Mouse (Mus musculus) neural tube, embryonic 15.5 days (tissue): ENCODE measurements at regions not wholly inside any gene's neighbourhood (a gene's known extent, or its start where the extent isn't known, plus 50 kb on each side); places are given as distances from the start of the nearest gene placed in this dataset.

Experiments
- ATAC-seq: fragments of 200-750 bp; cut with Nextera tagmentation; 2 replicates; pipeline ENCODE4 v1.8.0; 2017; ENCODE audit warnings: mild to moderate bottlenecking, moderate TSS enrichment, moderate library complexity; ENCODE audit not compliant: low FRiP score
- H3K27ac ChIP-seq: fragments of 300-500 bp; sonication (generic); replicated peaks from 2 replicates; pipeline ENCODE4 v1.5.1; 2015; ENCODE audit warnings: mild to moderate bottlenecking, inconsistent platforms
- H3K27me3 ChIP-seq: fragments of 300-500 bp; sonication (generic); replicated peaks from 2 replicates; pipeline ENCODE4 v1.6.1; 2015; ENCODE audit warnings: inconsistent platforms
- H3K36me3 ChIP-seq: fragments of 300-500 bp; sonication (generic); 2 replicates; pipeline ENCODE4 v1.6.1; 2015; ENCODE audit warnings: inconsistent platforms
- H3K4me1 ChIP-seq: fragments of 300-500 bp; sonication (generic); 2 replicates; pipeline ENCODE4 v1.6.1; 2015; ENCODE audit warnings: inconsistent platforms
- H3K4me2 ChIP-seq: fragments of 300-500 bp; sonication (generic); 2 replicates; pipeline ENCODE4 v1.6.1; 2015; ENCODE audit warnings: inconsistent platforms, mild to moderate bottlenecking, moderate library complexity
- H3K4me3 ChIP-seq: fragments of 300-500 bp; sonication (generic); replicated peaks from 2 replicates; pipeline ENCODE4 v1.5.1; 2015; ENCODE audit warnings: mild to moderate bottlenecking, inconsistent platforms
- H3K9ac ChIP-seq: fragments of 300-500 bp; sonication (generic); replicated peaks from 2 replicates; pipeline ENCODE4 v1.6.1; 2015; ENCODE audit warnings: mild to moderate bottlenecking, inconsistent platforms
- H3K9me3 ChIP-seq: fragments of 300-500 bp; sonication (generic); replicated peaks from 2 replicates; pipeline ENCODE4 v1.6.1; 2016; ENCODE audit warnings: inconsistent platforms
- WGBS: fragments of 180-500 bp; shearing (Covaris S2); methylation state at CpG from one replicate; pipeline ENCODE4 v1.1.7; 2015; ENCODE audit warnings: mixed read lengths; 5-methylcytosine and 5-hydroxymethylcytosine counted together

DNA sequence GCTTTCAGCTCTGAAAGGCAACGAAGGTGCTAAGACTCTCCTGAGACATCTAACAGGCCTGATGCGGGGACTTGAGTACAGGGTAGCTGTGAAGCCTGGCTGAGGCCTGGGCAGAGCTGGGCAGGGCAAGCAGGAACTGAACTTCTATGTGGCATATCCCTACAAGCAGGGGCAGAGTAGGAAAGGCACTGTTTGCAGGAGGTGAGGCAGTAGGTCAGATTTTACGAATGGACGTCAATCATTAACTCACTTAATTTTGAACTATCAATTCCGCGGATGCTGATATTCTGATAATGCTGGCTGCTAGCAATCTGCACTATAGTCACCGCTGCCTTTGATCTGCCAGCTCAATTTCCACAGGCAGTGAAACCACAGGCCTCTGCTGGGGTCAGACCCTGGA is 229.0 kb downstream of the Emx2 start:
- no peaks in the 10 kb centered on the region for H3K27me3 ChIP-seq
- WGBS: 87% methylated on average over 7 of the region's 7 CpGs
- no peak for ATAC-seq
- H3K4me2 ChIP-seq: no peak overlapping the region
- H3K27ac ChIP-seq: no peak overlapping the region
- no peak overlapping the region for H3K9ac ChIP-seq
- H3K4me3 ChIP-seq: no peak overlapping the region
- H3K4me1 ChIP-seq: 0 out of 2 replicates have a peak, but pooled peaks cover 3% of the 10 kb centered on the region
- no peaks in the 10 kb centered on the region for H3K9me3 ChIP-seq
- H3K36me3 ChIP-seq: no peaks in the 10 kb centered on the region

DNA sequence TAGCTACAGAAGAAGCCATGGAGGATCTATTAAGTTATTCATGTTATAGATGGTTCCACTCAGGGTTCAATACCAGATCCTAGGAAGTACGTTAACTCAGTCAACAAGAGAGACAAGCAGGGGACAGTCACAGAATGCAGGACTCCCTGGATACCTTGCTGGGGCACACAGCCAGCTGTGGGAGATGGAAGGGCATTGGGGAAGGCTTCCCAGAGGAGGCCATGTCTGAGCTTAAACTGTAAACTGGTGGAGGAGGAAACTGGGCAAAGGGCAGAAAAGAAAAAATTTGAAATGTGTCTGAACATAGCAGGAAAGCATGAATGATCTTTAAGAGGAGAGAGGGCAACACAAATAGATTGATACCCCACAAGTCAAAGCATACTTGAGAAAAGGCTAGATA is 229.5 kb downstream of the Emx2 start:
- ATAC-seq: no peak
- Histone ChIP-seq H3K9ac (no peak overlapping the region), H3K36me3 (no peaks in the 10 kb centered on the region), H3K4me1 (0 out of 2 replicates have a peak, but pooled peaks cover 3% of the 10 kb centered on the region), H3K9me3 (no peaks in the 10 kb centered on the region), H3K4me2 (no peak overlapping the region), H3K4me3 (no peak overlapping the region), H3K27ac (no peak overlapping the region), H3K27me3 (no peaks in the 10 kb centered on the region)
- 80% methylated on average over 1 of the region's 1 CpGs for WGBS

DNA sequence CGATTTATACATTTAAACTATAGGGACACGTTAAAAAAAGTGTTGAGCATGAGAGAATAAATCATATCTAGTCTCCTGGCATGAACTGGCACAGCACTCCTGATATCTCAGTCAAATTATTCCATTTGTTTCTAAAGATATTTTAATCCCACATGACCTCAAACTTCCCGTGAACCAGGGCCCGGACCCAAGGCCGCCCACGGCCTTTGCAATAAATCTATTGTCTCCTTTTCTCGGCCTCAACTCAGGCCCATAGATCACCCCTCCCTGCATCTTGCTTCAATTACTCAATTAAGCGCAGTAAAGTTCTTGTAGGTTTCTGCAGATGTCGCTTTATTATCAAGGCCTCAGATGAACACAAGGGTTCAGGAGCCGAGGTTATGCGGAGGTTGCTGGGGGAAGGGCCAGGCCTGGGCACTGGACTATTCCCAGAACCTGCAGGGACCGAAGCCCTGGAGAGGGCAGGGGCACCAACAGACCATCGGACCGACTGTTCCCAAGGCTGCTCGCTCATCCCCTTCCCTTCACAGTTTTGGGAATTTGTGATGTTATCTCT is 233.4 kb downstream of the Emx2 start:
- H3K4me1 ChIP-seq: 0 out of 2 replicates have a peak, but pooled peaks cover 3% of the 10 kb centered on the region
- no peaks in the 10 kb centered on the region for H3K9me3 ChIP-seq
- H3K4me2 ChIP-seq: no peak overlapping the region
- no peak overlapping the region for H3K9ac ChIP-seq
- H3K27me3 ChIP-seq: no peaks in the 10 kb centered on the region
- no peak overlapping the region for H3K4me3 ChIP-seq
- WGBS: 33% methylated on average over 15 of the region's 15 CpGs
- no peak overlapping the region for H3K27ac ChIP-seq
- ATAC-seq: no peak
- no peaks in the 10 kb centered on the region for H3K36me3 ChIP-seq

DNA sequence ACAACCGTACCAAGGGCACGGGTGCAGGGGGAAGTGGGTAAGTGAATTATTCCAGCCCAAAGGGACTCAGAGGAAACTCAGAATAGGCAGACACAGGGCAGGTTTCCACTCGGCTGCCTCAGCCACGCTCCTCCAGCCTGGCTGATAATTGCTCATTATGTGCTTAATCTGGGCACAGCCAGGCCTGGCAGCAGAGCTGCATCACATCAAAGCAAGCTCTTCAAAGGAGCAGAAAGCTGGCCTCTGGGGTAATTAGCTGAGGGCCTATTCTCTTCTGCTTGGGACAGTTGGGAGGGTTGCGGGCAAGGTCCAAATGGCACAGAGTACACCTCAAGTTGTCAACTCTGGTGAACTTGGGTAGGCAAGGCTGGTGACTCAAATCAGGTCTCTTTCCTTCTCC is 239.5 kb downstream of the Emx2 start:
- Histone ChIP-seq H3K27ac (no peak overlapping the region), H3K9ac (no peak overlapping the region), H3K4me3 (no peak overlapping the region), H3K9me3 (no peaks in the 10 kb centered on the region), H3K27me3 (no peaks in the 10 kb centered on the region), H3K4me2 (no peak overlapping the region), H3K4me1 (no peaks in the 10 kb centered on the region), H3K36me3 (no peaks in the 10 kb centered on the region)
- 39% methylated on average over 5 of the region's 5 CpGs for WGBS
- no peak for ATAC-seq

DNA sequence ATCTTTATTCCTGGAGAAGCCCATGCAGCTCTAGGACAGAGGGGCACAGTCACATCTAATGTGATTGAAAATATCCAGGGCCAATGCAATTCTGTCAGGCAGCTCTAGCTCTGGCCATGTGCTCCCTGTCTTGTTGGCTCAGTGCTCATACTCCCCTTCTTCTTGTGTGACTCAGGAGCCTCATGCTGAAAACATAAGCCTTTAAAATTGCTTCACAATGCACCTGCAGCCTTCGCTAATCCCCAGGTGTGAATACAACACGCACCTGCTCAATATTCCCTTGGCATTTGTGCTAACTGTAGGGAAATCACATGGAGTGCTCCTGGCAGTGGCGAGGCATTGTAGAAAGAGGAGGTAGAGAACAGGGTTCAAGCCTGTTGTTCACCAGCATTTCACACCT is 242.0 kb downstream of the Emx2 start:
- Histone ChIP-seq H3K27ac (no peak overlapping the region), H3K36me3 (no peaks in the 10 kb centered on the region), H3K9me3 (no peaks in the 10 kb centered on the region), H3K9ac (no peak overlapping the region), H3K4me1 (no peaks in the 10 kb centered on the region), H3K27me3 (no peaks in the 10 kb centered on the region), H3K4me2 (no peak overlapping the region), H3K4me3 (no peak overlapping the region)
- WGBS: 67% methylated on average over 3 of the region's 3 CpGs
- ATAC-seq: no peak

DNA sequence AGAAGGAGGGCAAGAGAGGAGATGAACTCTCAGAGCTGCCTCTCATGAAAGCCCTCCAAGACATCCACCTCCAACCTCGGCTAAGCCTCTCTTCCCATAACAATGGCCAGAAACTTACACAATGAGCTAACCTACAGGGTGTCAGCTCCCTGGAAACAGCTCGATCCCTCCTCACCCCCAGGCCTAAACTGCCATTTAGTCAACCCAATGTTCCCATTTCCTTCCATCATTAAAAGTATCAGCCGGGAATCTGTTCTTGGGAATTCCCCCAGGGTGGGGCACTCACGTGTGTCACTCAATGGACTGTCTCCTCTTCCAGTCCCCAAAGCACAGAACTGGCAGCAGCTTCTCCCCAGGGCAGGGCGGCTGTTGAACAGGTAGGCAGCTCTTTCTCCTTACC is 236.3 kb downstream of the Rab11fip2 start:
- Histone ChIP-seq H3K9me3 (no peaks in the 10 kb centered on the region), H3K27me3 (no peaks in the 10 kb centered on the region), H3K27ac (no peak overlapping the region), H3K4me3 (no peak overlapping the region), H3K9ac (no peak overlapping the region), H3K36me3 (no peaks in the 10 kb centered on the region), H3K4me2 (no peak overlapping the region), H3K4me1 (no peaks in the 10 kb centered on the region)
- ATAC-seq: no peak
- 52% methylated on average over 5 of the region's 5 CpGs for WGBS

DNA sequence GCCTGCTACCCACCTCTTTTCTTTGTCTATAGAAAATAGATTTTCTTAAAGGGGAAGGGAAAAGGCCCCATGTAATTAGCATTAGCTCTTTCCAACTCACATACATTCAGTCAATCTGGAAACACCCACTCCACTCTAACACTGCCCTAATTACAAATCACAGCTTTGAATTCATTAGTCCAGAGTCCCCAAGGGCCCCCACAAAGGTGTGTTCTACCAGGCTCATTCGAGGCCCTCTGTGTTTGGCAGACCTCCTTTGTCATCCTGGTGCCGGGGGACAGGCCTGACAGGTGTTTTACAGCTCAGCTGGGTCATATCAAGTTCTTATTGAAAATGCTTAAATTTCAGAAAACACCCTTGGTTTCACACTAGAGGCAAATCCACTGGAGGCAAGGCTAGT is 234.3 kb downstream of the Rab11fip2 start:
- 21% methylated on average over 2 of the region's 2 CpGs for WGBS
- no peak for ATAC-seq

DNA sequence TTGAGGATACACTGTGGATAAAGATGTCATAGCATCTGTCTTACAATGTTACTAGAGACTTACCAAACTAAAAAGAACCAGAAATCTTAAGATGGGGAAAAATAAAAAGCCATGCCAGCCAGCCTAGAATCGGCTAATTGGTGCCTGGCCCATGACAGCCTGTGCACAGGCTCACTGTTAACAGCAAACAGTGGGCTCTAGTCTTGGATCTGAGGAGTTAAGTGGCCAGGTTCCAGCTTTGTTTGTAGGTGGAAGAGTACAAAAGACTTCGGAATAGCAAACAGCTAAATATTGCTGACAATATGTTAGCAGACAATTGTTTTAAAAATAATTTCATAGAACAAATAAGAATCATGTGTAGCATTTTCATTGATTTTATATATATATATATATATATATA is 228.4 kb downstream of the Rab11fip2 start:
- ATAC-seq: no peak
- WGBS: 90% methylated on average over 2 of the region's 2 CpGs
- Histone ChIP-seq H3K27ac (no peak overlapping the region), H3K36me3 (no peaks in the 10 kb centered on the region), H3K9ac (no peak overlapping the region), H3K9me3 (no peaks in the 10 kb centered on the region), H3K4me2 (no peak overlapping the region), H3K4me3 (no peak overlapping the region), H3K4me1 (peaks cover 5% of the 10 kb centered on the region; the same call in 1 of the 2 replicates), H3K27me3 (0 out of 2 replicates have a peak, but pooled peaks cover 5% of the 10 kb centered on the region)

More for the DNA sequence above, 234.3 kb downstream of the Rab11fip2 start:
- Histone ChIP-seq H3K9me3 (no peaks in the 10 kb centered on the region), H3K9ac (no peak overlapping the region), H3K27ac (no peak overlapping the region), H3K36me3 (no peaks in the 10 kb centered on the region), H3K4me2 (no peak overlapping the region), H3K27me3 (no peaks in the 10 kb centered on the region), H3K4me3 (no peak overlapping the region), H3K4me1 (no peaks in the 10 kb centered on the region)

DNA sequence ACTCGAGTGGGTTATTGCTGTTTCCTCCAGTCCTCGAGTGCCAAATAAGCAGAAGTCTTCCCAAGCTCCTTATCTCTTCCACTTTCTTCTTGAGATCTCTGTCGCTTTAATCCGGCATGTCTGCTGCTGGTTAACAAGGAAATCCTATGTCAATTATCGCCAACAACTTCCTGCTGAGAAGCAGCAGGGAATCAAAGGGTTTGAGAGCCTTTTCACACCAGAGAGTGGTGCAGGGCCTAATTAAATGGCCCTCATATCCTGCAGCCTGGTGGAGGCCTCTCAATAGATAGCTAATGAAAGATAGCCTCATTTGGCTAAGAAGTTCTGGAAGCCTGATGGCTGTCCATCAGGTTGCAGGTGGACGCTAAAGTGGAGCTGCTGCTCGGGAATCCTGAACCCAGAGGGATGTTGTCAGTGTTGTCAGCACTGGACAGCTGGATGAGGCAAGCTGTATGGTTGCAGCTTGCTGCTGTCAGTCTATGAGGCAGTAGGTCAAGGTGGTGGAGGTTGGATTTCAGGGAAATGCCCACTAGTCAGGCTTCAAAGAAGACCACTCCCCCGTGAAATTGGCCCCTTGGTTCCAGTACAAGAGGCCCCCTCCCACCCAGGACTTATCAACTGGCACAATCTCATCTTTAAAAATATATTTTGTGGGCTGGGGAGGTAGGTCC is 225.5 kb downstream of the Rab11fip2 start:
- Histone ChIP-seq H3K27ac (no peak overlapping the region), H3K4me1 (peaks cover 5% of the 10 kb centered on the region; the same call in 1 of the 2 replicates), H3K4me3 (no peak overlapping the region), H3K4me2 (no peak overlapping the region), H3K9me3 (no peaks in the 10 kb centered on the region), H3K36me3 (no peaks in the 10 kb centered on the region), H3K9ac (no peak overlapping the region), H3K27me3 (0 out of 2 replicates have a peak, but pooled peaks cover 5% of the 10 kb centered on the region)
- 8% methylated on average over 8 of the region's 8 CpGs for WGBS
- ATAC-seq: no peak

DNA sequence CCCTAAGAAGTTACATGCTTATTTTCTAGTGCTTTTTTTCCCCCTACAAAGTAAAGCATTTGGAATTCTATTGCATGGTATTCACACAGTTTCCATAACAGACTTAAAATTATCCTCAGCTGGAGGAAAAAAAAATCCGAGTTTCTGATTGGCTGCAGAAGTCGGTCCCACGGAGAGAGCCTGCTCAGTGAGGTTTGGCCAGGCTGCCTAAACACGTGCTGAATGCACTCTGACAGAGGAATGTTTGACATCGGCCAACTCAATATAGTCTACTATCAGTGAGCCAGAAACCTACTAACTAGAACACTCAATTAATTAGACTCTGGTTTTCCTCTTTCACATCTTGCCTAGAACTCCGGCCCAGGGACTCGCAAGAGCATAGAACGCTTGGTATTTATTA is 204.9 kb downstream of the Rab11fip2 start:
- Histone ChIP-seq H3K27me3 (no peaks in the 10 kb centered on the region), H3K27ac (no peak overlapping the region), H3K9me3 (no peaks in the 10 kb centered on the region), H3K36me3 (no peaks in the 10 kb centered on the region), H3K4me2 (no peak overlapping the region), H3K4me1 (no peaks in the 10 kb centered on the region), H3K9ac (no peak overlapping the region), H3K4me3 (no peak overlapping the region)
- no peak for ATAC-seq
- 69% methylated on average over 8 of the region's 8 CpGs for WGBS

DNA sequence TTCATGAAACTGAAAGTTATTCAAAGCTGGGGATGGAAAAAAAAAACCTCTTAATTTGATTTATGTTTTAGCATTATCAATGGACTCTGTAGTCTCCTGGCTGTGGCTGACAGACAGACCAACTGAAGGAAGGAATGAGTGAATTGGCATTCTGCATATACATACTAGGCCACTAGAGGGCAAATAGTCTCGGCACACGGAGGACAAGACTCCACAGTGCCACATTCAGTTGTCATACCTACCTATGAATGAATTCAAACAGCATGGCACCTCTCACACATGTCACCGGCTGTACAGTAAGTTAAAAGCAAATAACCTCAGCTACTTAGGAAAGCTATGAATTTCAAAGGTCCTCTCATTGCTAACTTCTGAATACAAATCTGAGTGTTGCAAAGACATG is 200.5 kb downstream of the Rab11fip2 start:
- Histone ChIP-seq H3K27ac (no peak overlapping the region), H3K36me3 (no peaks in the 10 kb centered on the region), H3K4me2 (no peak overlapping the region), H3K27me3 (no peaks in the 10 kb centered on the region), H3K4me1 (no peaks in the 10 kb centered on the region), H3K9ac (no peak overlapping the region), H3K4me3 (no peak overlapping the region), H3K9me3 (no peaks in the 10 kb centered on the region)
- ATAC-seq: no peak
- WGBS: 25% methylated on average over 3 of the region's 3 CpGs

DNA sequence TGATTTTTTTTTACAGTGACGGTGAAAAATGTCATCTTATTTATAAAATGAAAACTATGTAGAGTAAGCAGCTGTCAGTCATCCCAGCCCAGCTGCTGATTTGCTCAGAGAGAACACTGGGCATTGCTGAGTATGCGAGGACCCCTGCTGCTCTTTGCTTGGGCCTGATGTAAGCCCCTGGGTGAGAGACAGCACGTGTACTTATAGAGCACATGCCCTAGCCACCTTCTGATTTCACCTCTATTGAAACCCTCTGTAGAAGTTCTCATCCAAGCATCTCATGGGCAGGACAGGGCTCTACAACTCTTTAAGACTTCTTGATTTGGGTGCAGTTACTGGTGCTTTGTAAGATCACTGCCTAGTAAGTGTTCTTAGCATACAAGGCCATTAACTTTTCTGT is 182.2 kb downstream of the Rab11fip2 start:
- Histone ChIP-seq H3K9me3 (no peaks in the 10 kb centered on the region), H3K4me1 (no peaks in the 10 kb centered on the region), H3K36me3 (no peaks in the 10 kb centered on the region), H3K4me2 (no peak overlapping the region), H3K27ac (no peak overlapping the region), H3K9ac (no peak overlapping the region), H3K27me3 (no peaks in the 10 kb centered on the region), H3K4me3 (no peak overlapping the region)
- WGBS: 70% methylated on average over 3 of the region's 3 CpGs
- ATAC-seq: no peak
